Mouse (Mus musculus) adrenal gland, adult 2 months (tissue): Measurements from ENCODE around the gene Olfr1335. TPM values are rescaled to one million over a fixed set of nuclear protein-coding genes. Genes with fewer than 3 reads are reported as not detected.
"Not testable (repeated sequence)": the region's sequence is repeated elsewhere in the genome, so short reads cannot be mapped to it uniquely, and the experiment has no call there.

Source experiments
- DNase-seq: peaks from one replicate; pipeline ENCODE4 v3.0.0; 2021
- long read RNA-seq: library from polyadenylated mRNA; stranded (forward); transcript quantifications from one replicate; pipeline ENCODE4 v2.0.0, GENCODE M21; 2021
- polyA plus RNA-seq: library from polyadenylated mRNA; depleted of rRNA; stranded (reverse); fragments of >200 nt; gene quantifications from 2 replicates; pipeline ENCODE4 v1.2.3, GENCODE M21; 2012; rRNA removed
- total RNA-seq, 2 experiments: library from RNA; stranded (reverse); gene quantifications; 2 replicates each; pipeline ENCODE4 v1.2.3; 2021

The Olfr1335 gene
- total RNA-seq (not detected), polyA plus RNA-seq (not detected in 2 replicates)
- long read RNA-seq: 0 reads

GRCm38 (mm10) chr4:118809844-118810243 is at the start of gene Olfr1335:
Olfr1335 (minus strand) TSS chr4:118809944.
- DNase-seq: no peak

DNA sequence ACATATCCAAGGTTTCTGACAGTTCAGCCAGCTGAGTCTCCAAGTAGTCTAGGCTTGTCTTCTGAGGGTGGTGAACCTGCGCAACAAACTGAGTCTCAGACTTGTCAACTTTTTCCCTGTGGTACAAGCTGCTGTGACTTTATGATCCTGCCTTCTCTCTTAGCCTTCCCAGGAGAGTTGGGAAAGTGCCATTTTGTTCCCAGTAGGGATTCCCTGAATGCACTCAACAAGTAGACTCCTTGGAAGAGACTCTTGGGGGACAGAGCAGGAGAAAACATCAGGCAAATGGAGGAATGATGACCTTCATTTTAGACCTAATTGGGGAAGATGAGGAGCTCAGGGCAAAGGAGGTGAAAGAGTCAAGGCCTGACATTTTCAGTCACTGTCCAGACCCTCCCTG is 26.4 kb upstream of the Olfr1335 start, which contains the start of gene Olfr1333:
Gene Olfr1333, minus strand, starts transcription at position 101 of the 400 bp plus-strand sequence.
- no peak for DNase-seq

DNA sequence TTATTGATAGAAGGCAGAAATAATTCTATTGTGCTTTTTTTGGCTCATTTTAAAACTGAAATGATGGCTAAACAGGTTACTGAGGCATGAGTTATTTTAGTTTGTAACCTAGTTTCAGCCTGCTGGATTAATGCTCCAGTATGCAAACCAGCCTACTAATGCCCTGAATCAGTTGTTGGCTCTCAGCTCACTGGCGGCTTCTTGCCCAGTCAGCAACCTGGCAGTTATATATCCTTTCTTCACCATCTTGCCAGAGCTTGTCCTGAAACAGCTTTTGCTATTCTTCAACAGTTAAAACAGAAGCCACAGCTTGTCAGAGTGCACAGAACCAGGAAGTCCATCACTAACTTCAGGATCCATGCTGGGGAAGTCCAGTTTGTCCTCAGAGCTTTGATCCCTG is 9.2 kb upstream of the Olfr1335 start:
- DNase-seq: no peak

DNA sequence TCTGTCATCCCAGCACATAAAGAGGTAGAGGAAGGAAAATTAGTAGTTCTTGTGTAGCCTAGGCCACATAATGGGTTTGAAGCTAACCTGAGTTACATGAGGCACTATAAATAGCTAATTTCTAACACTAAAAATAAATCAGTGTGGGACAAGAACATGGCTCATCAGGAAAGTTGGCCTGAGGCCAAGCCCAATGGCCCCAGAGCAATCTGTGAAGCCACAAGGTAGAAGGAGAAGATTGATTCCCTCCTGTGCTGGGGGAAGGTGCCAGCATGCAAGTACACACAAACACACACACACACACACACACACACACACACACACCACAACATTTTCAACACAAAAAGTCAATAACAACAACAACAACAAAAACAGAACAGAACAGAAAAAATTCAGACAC is 16.9 kb downstream of the Olfr1335 start:
- not testable (repeated sequence) for DNase-seq

DNA sequence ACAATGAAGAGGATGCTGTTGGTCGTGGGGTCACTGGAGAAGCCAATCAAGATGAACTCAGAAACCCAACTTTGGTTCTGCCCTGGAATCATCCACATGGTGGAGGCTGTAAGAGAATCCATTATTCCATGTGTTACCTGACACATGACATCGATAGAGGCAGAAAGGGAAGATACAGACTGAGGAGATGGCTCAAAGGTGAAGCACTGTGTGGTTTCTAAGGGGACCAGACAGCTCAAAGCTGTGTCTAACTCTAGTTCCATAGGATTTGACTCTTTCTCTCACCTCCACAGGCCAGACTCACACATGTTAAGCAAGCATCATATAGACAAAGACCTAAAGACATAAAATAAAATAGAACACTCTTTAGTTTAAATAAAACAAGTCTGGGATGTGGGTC is 27.3 kb downstream of the Olfr1335 start, which contains the start of gene Olfr1337:
Gene Olfr1337, minus strand, starts transcription at position 101 of the 400 bp plus-strand sequence.
- DNase-seq: no peak

Other genes with a start within 250 kb of the Olfr1335 start
- under 1 TPM in 1 of 2 experiments, not detected in 1; 0.06 TPM for gene Cfap57, start 189.2 kb downstream of the Olfr1335 start, total RNA-seq
- gene Cfap57, start 189.2 kb downstream of the Olfr1335 start, polyA plus RNA-seq: not detected in 2 replicates
- 10 to 100 TPM; 78.5 to 82.0 TPM for gene Ebna1bp2, start 189.1 kb downstream of the Olfr1335 start, total RNA-seq
- gene Ebna1bp2, start 189.1 kb downstream of the Olfr1335 start, polyA plus RNA-seq: 6.1 and 10.3 TPM in 2 replicates
- not detected for gene Olfr62, start 151.0 kb downstream of the Olfr1335 start, total RNA-seq
- gene Olfr62, start 151.0 kb downstream of the Olfr1335 start, polyA plus RNA-seq: not detected in 2 replicates
- not detected for gene Olfr1342, start 117.2 kb downstream of the Olfr1335 start, total RNA-seq
- gene Olfr1342, start 117.2 kb downstream of the Olfr1335 start, polyA plus RNA-seq: not detected in 2 replicates
- not detected for gene Olfr1341, start 106.4 kb downstream of the Olfr1335 start, total RNA-seq
- not detected in 2 replicates for gene Olfr1341, start 106.4 kb downstream of the Olfr1335 start, polyA plus RNA-seq
- not detected for gene Olfr1340, start 89.8 kb downstream of the Olfr1335 start, total RNA-seq
- gene Olfr1340, start 89.8 kb downstream of the Olfr1335 start, polyA plus RNA-seq: not detected in 2 replicates
- gene Olfr1339, start 77.8 kb downstream of the Olfr1335 start, total RNA-seq: not detected
- not detected in 2 replicates for gene Olfr1339, start 77.8 kb downstream of the Olfr1335 start, polyA plus RNA-seq
- not detected for gene Olfr1338, start 51.2 kb downstream of the Olfr1335 start, total RNA-seq
- not detected in 2 replicates for gene Olfr1338, start 51.2 kb downstream of the Olfr1335 start, polyA plus RNA-seq
- not detected for gene Olfr1337, start 27.4 kb downstream of the Olfr1335 start, total RNA-seq
- not detected in 2 replicates for gene Olfr1337, start 27.4 kb downstream of the Olfr1335 start, polyA plus RNA-seq
- not detected for gene Olfr1333, start 26.3 kb upstream of the Olfr1335 start, total RNA-seq
- gene Olfr1333, start 26.3 kb upstream of the Olfr1335 start, polyA plus RNA-seq: not detected in 2 replicates
- gene Olfr1331, start 54.7 kb upstream of the Olfr1335 start, total RNA-seq: not detected
- gene Olfr1331, start 54.7 kb upstream of the Olfr1335 start, polyA plus RNA-seq: not detected in 2 replicates
- gene Olfr1330, start 78.7 kb upstream of the Olfr1335 start, total RNA-seq: not detected
- not detected in 2 replicates for gene Olfr1330, start 78.7 kb upstream of the Olfr1335 start, polyA plus RNA-seq
- gene Olfr1329, start 107.5 kb upstream of the Olfr1335 start, total RNA-seq: not detected
- gene Olfr1329, start 107.5 kb upstream of the Olfr1335 start, polyA plus RNA-seq: not detected in 2 replicates
- gene Olfr1328, start 128.7 kb upstream of the Olfr1335 start, total RNA-seq: not detected
- not detected in 2 replicates for gene Olfr1328, start 128.7 kb upstream of the Olfr1335 start, polyA plus RNA-seq
- under 1 TPM in 1 of 2 experiments, not detected in 1; 0.12 TPM for gene Lao1, start 151.6 kb upstream of the Olfr1335 start, total RNA-seq
- not detected in 2 replicates for gene Lao1, start 151.6 kb upstream of the Olfr1335 start, polyA plus RNA-seq